Mouse (Mus musculus) adrenal gland, postnatal 14 days (tissue): ENCODE results near the gene Cyp2t4. TPM values are rescaled to one million over a fixed set of nuclear protein-coding genes. Genes with fewer than 3 reads are reported as not detected.

Source experiments
- DNase-seq: peaks from one replicate; pipeline ENCODE4 v3.0.0; 2021; ENCODE audit warnings: mixed read lengths
- long read RNA-seq, 2 experiments: library from polyadenylated mRNA; stranded (forward); transcript quantifications; one replicate each; pipeline ENCODE4 v2.0.0; 2021
- total RNA-seq: library from RNA; stranded (reverse); gene quantifications from 2 replicates; pipeline ENCODE4 v1.2.3, GENCODE M21; 2021

Gene Cyp2t4
- total RNA-seq, result not detected in 2 replicates
- long read RNA-seq, experiment 1, partial matches to known transcripts, result 0 of 7 reads
- long read RNA-seq, experiment 1, other reads (novel, unspliced or antisense), result 7 of 7 reads
- long read RNA-seq, experiment 2, partial matches to known transcripts, result 0 of 1 reads
- long read RNA-seq, experiment 2, other reads (novel, unspliced or antisense), result 1 of 1 reads

GRCm38 (mm10) chr7:27153205-27153764 is at the start of gene Cyp2t4:
Gene Cyp2t4, plus strand, starts transcription at chr7:27153714.
- DNase-seq, result peak; percentile 38

- no peak for DNase-seq
These were observed 48.6 kb upstream of the Cyp2t4 start for GRCm38 (mm10) chr7:27104882-27105281.

GRCm38 (mm10) chr7:27110327-27110726 is 43.2 kb upstream of the Cyp2t4 start:
- no peak for DNase-seq

- DNase-seq, result no peak
These were observed 42.5 kb upstream of the Cyp2t4 start for GRCm38 (mm10) chr7:27111038-27111437.

GRCm38 (mm10) chr7:27111987-27112386 is 41.5 kb upstream of the Cyp2t4 start:
- DNase-seq, result no peak

GRCm38 (mm10) chr7:27118033-27118511 is 35.4 kb upstream of the Cyp2t4 start:
- peak; percentile 72 for DNase-seq

- DNase-seq, result peak; percentile 84
These were observed 33.8 kb upstream of the Cyp2t4 start, which contains the start of gene Cyp2f2 for GRCm38 (mm10) chr7:27119676-27120075. Gene Cyp2f2, plus strand, starts transcription at chr7:27119909.

GRCm38 (mm10) chr7:27124305-27124832 is 29.1 kb upstream of the Cyp2t4 start:
- no peak for DNase-seq

GRCm38 (mm10) chr7:27124969-27125368 is 28.5 kb upstream of the Cyp2t4 start:
- no peak for DNase-seq

GRCm38 (mm10) chr7:27128162-27128561 is 25.4 kb upstream of the Cyp2t4 start:
- peak; percentile 71 for DNase-seq

- DNase-seq, result no peak
These were observed 24.6 kb upstream of the Cyp2t4 start for GRCm38 (mm10) chr7:27128946-27129345.

- DNase-seq, result no peak
These were observed 23.7 kb upstream of the Cyp2t4 start for GRCm38 (mm10) chr7:27129811-27130210.

- peak; percentile 29 for DNase-seq
These were observed 22.8 kb upstream of the Cyp2t4 start for GRCm38 (mm10) chr7:27130521-27131370.

- DNase-seq, result no peak
These were observed 22.1 kb upstream of the Cyp2t4 start for GRCm38 (mm10) chr7:27131387-27131786.

- DNase-seq, result peak; percentile 74
These were observed 20.9 kb upstream of the Cyp2t4 start for GRCm38 (mm10) chr7:27132588-27132987.

- peak; percentile 57 for DNase-seq
These were observed 20.4 kb upstream of the Cyp2t4 start for GRCm38 (mm10) chr7:27133156-27133555.

- DNase-seq, result no peak
These were observed 19.8 kb upstream of the Cyp2t4 start for GRCm38 (mm10) chr7:27133757-27134156.

GRCm38 (mm10) chr7:27136410-27136996 is 17.0 kb upstream of the Cyp2t4 start:
- DNase-seq, result no peak

GRCm38 (mm10) chr7:27156005-27156404 is 2.5 kb downstream of the Cyp2t4 start:
- DNase-seq, result no peak

GRCm38 (mm10) chr7:27158171-27158570 is 4.7 kb downstream of the Cyp2t4 start:
- no peak for DNase-seq

- DNase-seq, result peak; percentile 52
These were observed 5.7 kb downstream of the Cyp2t4 start for GRCm38 (mm10) chr7:27159256-27159655.

- peak; percentile 94 for DNase-seq
These were observed 6.4 kb downstream of the Cyp2t4 start for GRCm38 (mm10) chr7:27159882-27160281.
